Mouse (Mus musculus) erythroblast, embryonic 14.5 days (primary cell): ENCODE measurements around the gene Cnih3.

ENCODE experiments used
- GATA1 ChIP-seq: IDR thresholded peaks from 2 replicates; pipeline ENCODE4 v1.6.1; 2012; ENCODE audit warnings: low read length, inconsistent platforms, mixed read lengths
- TAL1 ChIP-seq: IDR thresholded peaks from 3 replicates; pipeline ENCODE4 v1.6.1; 2012; ENCODE audit warnings: low read length, inconsistent platforms, mixed read lengths

- TF ChIP-seq TAL1 (no peak), GATA1 (no peak)
Measured at GRCm38 (mm10) chr1:181389264-181389663, 36.8 kb downstream of the Cnih3 start.
